Mouse (Mus musculus) midbrain, embryonic 10.5 days (tissue): ENCODE results near the gene Cfap97d1. TPM values are rescaled to one million over a fixed set of nuclear protein-coding genes. Genes with fewer than 3 reads are reported as not detected.

Source experiments
- DNase-seq: peaks from one replicate; pipeline ENCODE4 v3.0.0-alpha.2; 2017; ENCODE audit warnings: low spot score
- H3K27ac ChIP-seq: fragments of 300-500 bp; sonication (generic); replicated peaks from 2 replicates; pipeline ENCODE4 v1.5.1; 2016; ENCODE audit warnings: mild to moderate bottlenecking
- H3K27me3 ChIP-seq: fragments of 300-500 bp; sonication (generic); 2 replicates; pipeline ENCODE4 v1.6.1; 2016; ENCODE audit warnings: low read depth, mild to moderate bottlenecking; ENCODE audit not compliant: poor library complexity, severe bottlenecking
- H3K36me3 ChIP-seq: fragments of 300-500 bp; sonication (generic); 2 replicates; pipeline ENCODE4 v1.6.1; 2016; ENCODE audit warnings: mild to moderate bottlenecking, moderate library complexity
- H3K4me1 ChIP-seq: fragments of 300-500 bp; sonication (generic); 2 replicates; pipeline ENCODE4 v1.6.1; 2016
- H3K4me3 ChIP-seq: fragments of 300-500 bp; sonication (generic); 2 replicates; pipeline ENCODE4 v1.5.1; 2016; ENCODE audit warnings: mild to moderate bottlenecking, moderate library complexity
- H3K9me3 ChIP-seq: fragments of 300-500 bp; sonication (generic); replicated peaks from 2 replicates; pipeline ENCODE4 v1.6.1; 2016; ENCODE audit warnings: mild to moderate bottlenecking
- WGBS: fragments of 180-500 bp; shearing (Covaris S2); methylation state at CpG from one replicate; pipeline ENCODE4 v1.1.7; 2016; 5-methylcytosine and 5-hydroxymethylcytosine counted together
- polyA plus RNA-seq: library from polyadenylated mRNA; unstranded; fragments of >200 nt; fragmentation: Nextera tagmentation; extraction: Ambion mirVana; gene quantifications from 2 replicates; pipeline ENCODE4 v1.2.1, GENCODE M21; 2016

The Cfap97d1 gene
- polyA plus RNA-seq, 1 experiment from 2014 or later = not detected

DNA sequence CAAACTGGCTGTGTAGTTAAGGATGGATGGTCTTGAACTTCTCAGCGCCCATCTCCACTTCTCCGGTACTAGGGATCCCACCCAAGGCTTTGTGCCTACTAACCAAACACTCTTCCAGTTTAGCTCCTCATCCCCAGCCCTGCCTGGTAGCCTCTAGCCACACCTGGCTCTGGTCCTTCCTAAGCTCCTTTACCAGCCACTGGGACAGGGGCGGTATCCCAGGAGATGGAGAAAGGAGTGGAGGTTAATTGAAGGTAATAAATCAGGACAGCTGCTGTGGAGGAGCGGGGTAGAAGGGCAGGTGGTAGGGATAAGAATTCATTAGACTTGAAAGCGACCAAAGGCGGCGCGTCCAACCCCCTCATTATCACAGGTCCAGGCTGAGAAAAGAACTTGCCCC lies 19.4 kb upstream of the Cfap97d1 start:
- Histone ChIP-seq H3K27me3 (peaks cover 92% of the 10 kb centered on the region), H3K4me3 (peak overlapping the region; percentile 75), H3K36me3 (no peaks in the 10 kb centered on the region), H3K9me3 (no peaks in the 10 kb centered on the region), H3K27ac (no peak overlapping the region), H3K4me1 (peaks cover 63% of the 10 kb centered on the region)
- no peak for DNase-seq
- 6% methylated on average over 8 of the region's 8 CpGs for WGBS

DNA sequence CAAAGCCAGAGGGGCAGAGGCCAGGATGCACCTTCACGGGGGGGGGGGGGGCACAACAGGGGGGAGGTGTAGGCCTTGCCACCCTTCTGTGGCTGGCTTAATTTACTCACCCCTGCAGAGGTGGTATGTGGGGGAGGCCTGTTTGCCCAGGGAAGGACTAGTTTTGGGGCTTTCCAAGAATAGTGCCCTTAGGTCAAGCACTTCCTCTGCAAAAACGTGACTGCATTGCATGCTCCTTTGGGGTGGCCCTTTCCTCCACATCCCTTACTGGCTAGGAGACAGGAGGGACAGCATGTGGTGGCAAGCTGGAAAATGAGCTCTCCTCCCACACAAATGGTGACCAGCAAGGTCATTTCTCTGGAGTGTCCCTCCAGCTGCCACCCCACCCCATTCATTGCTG lies 18.5 kb upstream of the Cfap97d1 start:
- H3K4me3 ChIP-seq = no peak overlapping the region
- H3K27me3 ChIP-seq = peaks cover 83% of the 10 kb centered on the region
- no peaks in the 10 kb centered on the region for H3K36me3 ChIP-seq
- peaks cover 63% of the 10 kb centered on the region for H3K4me1 ChIP-seq
- no peak overlapping the region for H3K27ac ChIP-seq
- no peaks in the 10 kb centered on the region for H3K9me3 ChIP-seq
- DNase-seq = no peak
- WGBS = 8% methylated on average over 2 of the region's 2 CpGs

DNA sequence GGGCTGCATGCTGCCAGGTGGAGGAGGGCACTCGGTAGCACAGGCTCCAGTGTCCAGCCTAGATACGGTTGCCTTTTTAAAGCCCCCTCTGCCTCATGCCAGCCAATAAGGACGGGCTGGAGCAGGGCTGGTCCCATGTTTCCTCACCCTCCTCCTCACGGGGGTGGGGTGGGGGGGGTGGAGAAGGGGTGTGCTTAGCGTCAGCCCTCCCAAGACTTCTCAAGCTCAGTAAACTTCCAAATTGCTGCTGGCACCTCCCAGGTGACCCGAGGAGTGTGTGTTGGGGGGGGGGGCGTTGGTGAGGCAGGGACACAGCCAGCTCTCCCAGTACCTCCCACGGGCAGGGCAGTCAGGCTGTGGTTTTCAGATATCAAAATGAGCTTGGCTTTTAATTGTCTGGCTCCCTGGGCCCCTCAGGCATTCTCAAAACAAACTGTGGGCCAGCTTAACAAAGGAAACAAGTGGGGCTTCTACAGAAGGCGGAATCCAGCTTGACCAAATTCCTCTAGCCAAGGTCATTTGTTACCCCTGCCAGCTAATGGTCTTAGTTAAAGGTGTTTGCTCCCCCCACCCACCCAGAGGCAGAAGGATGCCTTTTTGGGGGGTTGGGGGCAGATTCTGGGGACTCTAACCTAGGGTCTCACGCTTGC lies 17.0 kb upstream of the Cfap97d1 start, which contains the start of gene Sost:
Sost (minus strand) TSS at position 51 of the 650 bp plus-strand sequence.
- H3K4me3 ChIP-seq = no peak within 1 kb of the TSS
- 0 out of 2 replicates have a peak within 1 kb of the TSS, but pooled peaks have one; percentile 20 for H3K27ac ChIP-seq
- no peaks in the 10 kb centered on the region for H3K9me3 ChIP-seq
- WGBS = 22% methylated on average over 10 of the region's 10 CpGs
- DNase-seq = no peak
- H3K27me3 ChIP-seq = peaks cover 68% of the 10 kb centered on the region
- no peaks in the 10 kb centered on the region for H3K36me3 ChIP-seq
- peaks cover 63% of the 10 kb centered on the region for H3K4me1 ChIP-seq

DNA sequence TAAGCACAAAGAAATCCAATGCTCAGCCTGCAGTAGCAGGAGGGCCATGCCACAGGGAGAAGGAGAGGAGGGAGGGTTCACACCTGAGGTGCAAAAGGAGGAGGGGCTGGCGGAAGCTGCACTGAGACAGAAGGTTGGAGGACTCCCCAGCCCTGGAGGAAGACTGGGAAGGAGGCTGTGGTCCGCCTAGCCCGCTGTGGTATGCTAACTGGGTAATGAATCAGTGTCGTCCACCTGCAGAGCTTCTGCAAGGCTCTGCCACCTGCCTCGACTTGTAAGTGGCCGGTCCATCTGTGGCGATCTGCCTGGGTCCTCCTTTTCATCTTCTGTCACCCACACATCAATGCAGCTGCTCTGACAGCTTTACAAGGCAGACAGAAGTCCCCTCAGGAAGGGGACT lies 15.8 kb upstream of the Cfap97d1 start:
- WGBS = 12% methylated on average over 7 of the region's 7 CpGs
- Histone ChIP-seq H3K36me3 (no peaks in the 10 kb centered on the region), H3K4me3 (peak overlapping the region; percentile 7; the same call in 1 of the 2 replicates), H3K27ac (peak overlapping the region; percentile 53; the same call in 1 of the 2 replicates), H3K9me3 (no peaks in the 10 kb centered on the region), H3K27me3 (peaks cover 55% of the 10 kb centered on the region), H3K4me1 (peaks cover 57% of the 10 kb centered on the region)
- no peak for DNase-seq

DNA sequence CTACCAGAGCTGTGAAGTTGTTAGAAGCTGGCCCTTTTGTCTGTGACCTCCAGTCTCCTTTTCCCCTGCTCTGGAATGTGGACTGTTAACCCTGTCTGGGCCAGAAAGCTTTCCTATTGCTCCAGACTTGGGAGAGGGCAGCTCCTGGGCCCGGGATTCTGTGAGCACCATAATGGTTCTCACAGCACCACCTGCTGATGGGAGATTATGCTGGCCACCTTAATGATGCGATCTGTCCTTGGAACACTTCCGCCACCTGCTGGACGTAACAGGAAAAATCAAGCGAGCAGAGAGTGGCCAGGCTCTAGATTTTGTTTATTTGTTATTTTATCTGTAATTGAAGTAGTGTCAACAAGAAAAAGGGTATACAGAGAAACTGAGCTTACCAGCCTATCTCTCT lies 15.3 kb upstream of the Cfap97d1 start:
- H3K36me3 ChIP-seq = no peaks in the 10 kb centered on the region
- peaks cover 51% of the 10 kb centered on the region for H3K27me3 ChIP-seq
- no peaks in the 10 kb centered on the region for H3K9me3 ChIP-seq
- DNase-seq = peak; percentile 82
- peaks cover 56% of the 10 kb centered on the region for H3K4me1 ChIP-seq
- under 1% methylated on average over 5 of the region's 5 CpGs for WGBS
- peak overlapping the region; percentile 7; the same call in 1 of the 2 replicates for H3K4me3 ChIP-seq
- peak overlapping the region; percentile 53; the same call in 1 of the 2 replicates for H3K27ac ChIP-seq

DNA sequence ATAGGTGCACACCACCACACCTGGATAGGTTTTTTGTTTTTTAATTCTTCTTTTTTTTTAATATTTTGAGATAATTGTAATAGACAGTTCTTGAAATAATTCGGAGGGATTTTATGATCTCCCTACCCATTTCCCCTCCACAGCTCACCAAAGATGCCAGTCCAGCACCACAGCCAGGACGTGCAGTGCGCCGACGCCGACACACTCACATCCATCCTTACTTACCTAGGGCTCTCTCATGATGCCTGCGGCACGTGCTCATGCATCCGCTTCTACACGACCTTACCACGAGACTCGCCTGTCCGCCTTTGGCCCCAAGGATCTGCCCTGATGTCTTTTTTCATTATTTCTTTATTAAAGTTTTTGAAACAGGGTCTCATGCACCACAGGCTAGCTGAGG lies 14.2 kb upstream of the Cfap97d1 start:
- H3K27ac ChIP-seq = no peak overlapping the region
- no peaks in the 10 kb centered on the region for H3K36me3 ChIP-seq
- H3K9me3 ChIP-seq = no peaks in the 10 kb centered on the region
- 72% methylated on average over 13 of the region's 13 CpGs for WGBS
- H3K4me1 ChIP-seq = peaks cover 46% of the 10 kb centered on the region
- DNase-seq = no peak
- H3K4me3 ChIP-seq = no peak overlapping the region
- peaks cover 40% of the 10 kb centered on the region for H3K27me3 ChIP-seq

DNA sequence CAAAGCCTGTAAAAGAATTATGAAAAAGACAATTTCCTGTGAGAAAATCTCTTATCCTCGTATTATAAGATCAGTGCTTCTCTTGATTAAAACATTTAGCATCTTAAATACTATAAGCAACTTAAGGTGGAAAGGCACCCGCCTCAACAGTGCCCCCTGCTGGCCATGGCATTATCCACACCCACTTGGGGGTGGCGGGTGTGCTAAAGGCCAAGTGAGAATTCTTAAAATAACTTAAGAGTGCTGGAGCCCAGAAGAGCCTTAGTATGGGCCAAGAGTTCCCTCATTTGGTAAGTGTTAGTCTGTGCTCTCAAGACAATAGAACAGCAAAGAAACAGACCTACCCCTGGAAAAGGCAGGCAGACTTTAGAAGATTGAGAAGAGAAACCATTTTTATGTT lies 12.7 kb upstream of the Cfap97d1 start:
- Histone ChIP-seq H3K36me3 (no peaks in the 10 kb centered on the region), H3K4me3 (no peak overlapping the region), H3K4me1 (peaks cover 32% of the 10 kb centered on the region), H3K27ac (no peak overlapping the region), H3K27me3 (peaks cover 24% of the 10 kb centered on the region), H3K9me3 (no peaks in the 10 kb centered on the region)
- 40% methylated on average over 3 of the region's 3 CpGs for WGBS
- DNase-seq = no peak

DNA sequence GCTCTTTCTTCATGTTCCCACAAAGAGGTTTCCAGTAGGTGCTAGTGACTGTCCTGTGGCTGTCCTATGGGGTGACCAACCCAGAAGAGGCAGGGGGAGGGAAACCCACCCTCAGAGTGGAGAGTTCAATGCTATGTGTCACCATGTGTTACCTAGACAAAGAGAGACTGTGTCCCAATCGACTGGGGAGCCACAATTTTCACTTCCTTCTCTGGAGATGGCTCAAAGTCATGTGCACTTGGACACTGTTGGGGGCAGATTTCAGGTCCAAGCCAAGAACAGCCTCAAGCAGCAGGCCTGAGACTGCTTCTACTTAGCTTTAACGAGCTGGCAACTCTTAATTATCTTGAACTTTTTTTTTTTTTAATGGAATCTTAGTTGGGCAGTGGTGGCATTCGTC lies 12.0 kb upstream of the Cfap97d1 start:
- Histone ChIP-seq H3K27ac (no peak overlapping the region), H3K9me3 (no peaks in the 10 kb centered on the region), H3K4me3 (no peak overlapping the region), H3K27me3 (peaks cover 18% of the 10 kb centered on the region), H3K36me3 (no peaks in the 10 kb centered on the region), H3K4me1 (peaks cover 25% of the 10 kb centered on the region)
- DNase-seq = no peak
- 78% methylated on average over 3 of the region's 3 CpGs for WGBS

DNA sequence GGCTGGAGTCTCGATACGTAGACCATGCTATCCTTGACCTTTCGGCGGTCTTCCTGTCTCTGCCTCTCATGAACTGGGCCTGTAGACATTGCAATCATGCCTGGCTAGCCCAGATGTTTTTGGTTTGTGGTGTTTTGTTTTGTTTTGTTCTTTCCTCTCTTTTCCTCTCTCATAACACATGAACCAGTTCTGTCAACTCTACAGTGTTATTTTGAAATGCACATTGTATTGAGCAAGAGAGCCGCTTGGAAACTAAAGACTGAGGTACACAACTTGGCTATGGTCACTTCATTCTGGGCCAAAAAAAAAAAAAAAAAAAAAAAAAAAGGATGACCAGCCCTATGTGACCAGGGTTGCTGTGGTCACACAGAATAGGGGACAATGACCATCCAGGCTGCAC lies 11.4 kb upstream of the Cfap97d1 start:
- H3K4me3 ChIP-seq = no peak overlapping the region
- H3K27me3 ChIP-seq = peaks cover 12% of the 10 kb centered on the region
- peaks cover 24% of the 10 kb centered on the region for H3K4me1 ChIP-seq
- WGBS = 91% methylated on average over 5 of the region's 5 CpGs
- no peaks in the 10 kb centered on the region for H3K36me3 ChIP-seq
- H3K27ac ChIP-seq = no peak overlapping the region
- no peaks in the 10 kb centered on the region for H3K9me3 ChIP-seq
- DNase-seq = no peak

DNA sequence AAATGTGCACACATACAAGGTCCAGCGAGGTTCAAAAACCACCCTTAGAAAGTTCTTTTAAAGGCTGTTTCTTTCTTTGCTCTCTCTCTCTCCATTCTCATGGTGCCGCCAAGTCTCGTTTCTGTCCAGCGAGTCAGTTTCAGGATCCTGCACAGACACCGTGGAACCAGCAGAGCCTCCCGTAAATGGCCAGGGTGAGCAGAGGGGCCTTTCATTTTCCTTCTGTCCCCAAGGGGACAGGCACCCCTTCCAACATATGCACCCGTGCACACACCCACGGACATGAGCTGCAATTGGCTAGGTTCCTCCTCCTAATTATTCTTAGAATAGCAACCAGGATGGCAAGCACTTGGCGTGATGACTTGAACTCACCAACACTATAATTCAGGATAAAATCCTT lies 10.6 kb upstream of the Cfap97d1 start:
- no peaks in the 10 kb centered on the region for H3K36me3 ChIP-seq
- H3K27me3 ChIP-seq = 0 out of 2 replicates have a peak, but pooled peaks cover 4% of the 10 kb centered on the region
- H3K9me3 ChIP-seq = no peaks in the 10 kb centered on the region
- no peak for DNase-seq
- H3K4me3 ChIP-seq = no peak overlapping the region
- 84% methylated on average over 9 of the region's 9 CpGs for WGBS
- no peak overlapping the region for H3K27ac ChIP-seq
- peaks cover 24% of the 10 kb centered on the region for H3K4me1 ChIP-seq

DNA sequence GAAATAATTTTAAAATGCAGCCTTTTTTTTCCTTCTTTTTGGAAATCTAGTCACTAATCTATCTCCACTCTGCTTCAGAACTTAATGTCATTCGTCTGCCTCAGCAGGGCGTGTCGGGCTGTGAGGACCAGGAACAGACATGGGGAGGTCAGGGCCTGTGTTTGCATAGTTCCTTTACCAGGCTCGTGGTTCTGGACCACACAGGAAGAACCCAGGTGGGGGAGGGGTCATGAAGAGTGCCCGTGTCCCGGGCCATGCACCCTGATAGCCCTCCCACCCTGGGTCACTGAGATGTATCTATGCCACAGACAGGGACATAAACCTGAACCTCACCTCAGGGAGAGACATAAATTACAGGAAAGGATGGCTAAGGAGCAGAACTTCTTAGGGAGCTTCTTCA lies 9.9 kb upstream of the Cfap97d1 start:
- Histone ChIP-seq H3K27me3 (no peaks in the 10 kb centered on the region), H3K9me3 (no peaks in the 10 kb centered on the region), H3K4me1 (peaks cover 21% of the 10 kb centered on the region), H3K36me3 (no peaks in the 10 kb centered on the region), H3K4me3 (no peak overlapping the region), H3K27ac (no peak overlapping the region)
- DNase-seq = no peak
- WGBS = 61% methylated on average over 6 of the region's 6 CpGs

DNA sequence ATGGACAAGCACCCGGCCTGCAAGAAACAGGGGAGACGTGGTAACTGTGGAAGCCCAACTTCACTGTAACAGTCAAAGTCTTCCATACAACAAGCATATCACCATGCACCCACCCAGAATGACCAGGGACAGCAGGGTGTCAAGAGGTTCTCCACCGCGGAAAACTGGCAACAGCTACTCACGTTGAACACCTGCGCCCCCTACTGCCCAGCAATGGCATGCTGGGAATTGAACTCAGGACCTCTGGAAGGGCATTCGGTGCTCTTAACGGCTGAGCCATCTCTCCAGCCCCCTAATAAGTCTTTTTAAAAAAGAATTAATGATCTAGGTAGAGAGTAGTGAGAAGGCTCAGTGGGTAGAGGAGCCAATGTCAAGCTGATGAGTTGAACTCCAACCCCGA lies 9.2 kb upstream of the Cfap97d1 start:
- Histone ChIP-seq H3K27me3 (no peaks in the 10 kb centered on the region), H3K27ac (no peak overlapping the region), H3K36me3 (peaks cover 5% of the 10 kb centered on the region; the same call in 1 of the 2 replicates), H3K4me3 (no peak overlapping the region), H3K9me3 (no peaks in the 10 kb centered on the region), H3K4me1 (peaks cover 21% of the 10 kb centered on the region)
- 60% methylated on average over 9 of the region's 9 CpGs for WGBS
- DNase-seq = peak; percentile 29

DNA sequence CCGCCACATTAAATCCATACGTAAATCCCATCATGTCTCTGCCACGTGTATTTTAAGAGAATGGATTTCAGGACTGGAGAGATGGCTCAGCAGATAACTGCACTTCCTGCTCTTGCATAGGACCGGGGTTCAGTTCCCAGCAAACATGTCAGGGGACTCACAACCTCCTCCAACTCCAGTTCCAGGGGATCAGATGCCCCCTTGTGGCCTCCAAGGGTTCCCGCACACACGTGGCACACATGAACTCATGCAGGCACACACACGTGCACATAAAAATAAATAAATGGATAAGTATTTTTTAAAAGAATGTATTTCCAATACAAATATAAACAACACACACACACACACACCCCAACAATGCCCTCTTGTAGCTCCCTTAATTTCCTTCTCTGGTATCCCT lies 7.1 kb upstream of the Cfap97d1 start:
- H3K27me3 ChIP-seq = no peaks in the 10 kb centered on the region
- H3K4me1 ChIP-seq = peaks cover 25% of the 10 kb centered on the region
- peaks cover 11% of the 10 kb centered on the region for H3K36me3 ChIP-seq
- no peak overlapping the region for H3K27ac ChIP-seq
- H3K9me3 ChIP-seq = no peaks in the 10 kb centered on the region
- no peak for DNase-seq
- 94% methylated on average over 7 of the region's 7 CpGs for WGBS
- H3K4me3 ChIP-seq = no peak overlapping the region
